Mouse (Mus musculus) erythroblast, embryonic 14.5 days (primary cell): ENCODE data around the gene Lrsam1.

Source experiments
- GATA1 ChIP-seq: IDR thresholded peaks from 2 replicates; pipeline ENCODE4 v1.6.1; 2012; ENCODE audit warnings: low read length, inconsistent platforms, mixed read lengths
- TAL1 ChIP-seq: IDR thresholded peaks from 3 replicates; pipeline ENCODE4 v1.6.1; 2012; ENCODE audit warnings: low read length, inconsistent platforms, mixed read lengths

DNA sequence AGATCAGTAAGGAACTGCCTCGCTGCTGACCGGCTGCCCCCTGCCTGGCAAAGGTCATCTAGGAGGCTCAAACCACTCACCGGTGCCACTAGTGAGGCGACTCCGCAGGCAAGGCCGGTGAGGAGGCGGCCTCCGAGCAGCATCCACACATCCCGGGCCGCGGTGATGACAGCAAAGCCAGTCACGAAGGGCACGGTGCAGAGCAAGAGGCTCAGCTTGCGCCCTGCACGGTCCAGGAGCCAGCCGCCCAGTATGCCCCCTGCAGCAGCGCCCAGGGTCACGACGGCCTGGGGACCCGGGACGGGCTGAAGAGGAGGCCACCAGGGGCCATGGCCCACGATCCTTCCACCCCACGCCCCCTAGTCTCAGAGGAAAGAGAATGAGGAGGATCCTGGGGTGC lies 19.9 kb upstream of the Lrsam1 start:
- TF ChIP-seq GATA1 = no peak
- TF ChIP-seq TAL1 = no peak
